Mouse (Mus musculus): ENCODE results near the gene Fam83e.

Gene Fam83e

GRCm38 (mm10) chr7:45715090-45715708, 5.8 kb upstream of the Fam83e start, which contains the start of gene Rpl18:
TSS of gene Rpl18 (plus strand) at chr7:45715457.
- DNase-seq (ENCODE audit: low spot score in 2 of 2), result peak; percentile 97 to 98

- peak in 1 of 2 experiments; percentile 51 for DNase-seq (ENCODE audit: low spot score in 2 of 2)
Measured at GRCm38 (mm10) chr7:45715741-45716459, 5.1 kb upstream of the Fam83e start.

GRCm38 (mm10) chr7:45716460-45716857, 4.6 kb upstream of the Fam83e start:
- DNase-seq (ENCODE audit: low spot score in 2 of 2), result no peak

GRCm38 (mm10) chr7:45716952-45717917, 3.8 kb upstream of the Fam83e start:
- DNase-seq (ENCODE audit: low spot score in 2 of 2), result no peak

GRCm38 (mm10) chr7:45717918-45718297, 3.1 kb upstream of the Fam83e start, which contains the start of gene Sphk2:
TSS of gene Sphk2 (minus strand) at chr7:45718002.
- peak; percentile 94 to 97 for DNase-seq (ENCODE audit: low spot score in 2 of 2)

GRCm38 (mm10) chr7:45718331-45718730, 2.7 kb upstream of the Fam83e start:
- DNase-seq (ENCODE audit: low spot score in 2 of 2), result no peak

- DNase-seq (ENCODE audit: low spot score in 2 of 2), result no peak
Measured at GRCm38 (mm10) chr7:45719180-45719579, 1.8 kb upstream of the Fam83e start.

GRCm38 (mm10) chr7:45719738-45720412, 1.1 kb upstream of the Fam83e start:
- DNase-seq (ENCODE audit: low spot score in 2 of 2), result no peak

- DNase-seq (ENCODE audit: low spot score in 2 of 2), result no peak
Measured at GRCm38 (mm10) chr7:45721234-45721571, 191 bp downstream of the Fam83e start.

GRCm38 (mm10) chr7:45721642-45722347, 783 bp downstream of the Fam83e start:
- DNase-seq (ENCODE audit: low spot score in 2 of 2), result no peak

GRCm38 (mm10) chr7:45722348-45722713, 1.3 kb downstream of the Fam83e start:
- peak in 1 of 2 experiments; percentile 1 for DNase-seq (ENCODE audit: low spot score in 2 of 2)

- no peak for DNase-seq (ENCODE audit: low spot score in 2 of 2)
Measured at GRCm38 (mm10) chr7:45723301-45723700, 2.3 kb downstream of the Fam83e start.

- peak in 1 of 2 experiments; percentile 0 for DNase-seq (ENCODE audit: low spot score in 2 of 2)
Measured at GRCm38 (mm10) chr7:45723781-45724180, 2.8 kb downstream of the Fam83e start.

GRCm38 (mm10) chr7:45725151-45725550, 4.1 kb downstream of the Fam83e start:
- DNase-seq (ENCODE audit: low spot score in 2 of 2), result no peak

- no peak for DNase-seq (ENCODE audit: low spot score in 2 of 2)
Measured at GRCm38 (mm10) chr7:45725713-45726112, 4.7 kb downstream of the Fam83e start, which contains the start of gene Spaca4. TSS of gene Spaca4 (minus strand) at chr7:45725813.

GRCm38 (mm10) chr7:45726419-45726818, 5.4 kb downstream of the Fam83e start:
- DNase-seq (ENCODE audit: low spot score in 2 of 2), result peak in 1 of 2 experiments; percentile 0

- no peak for DNase-seq (ENCODE audit: low spot score in 2 of 2)
Measured at GRCm38 (mm10) chr7:45727625-45728024, 6.6 kb downstream of the Fam83e start.

GRCm38 (mm10) chr7:45730727-45731431, 9.9 kb downstream of the Fam83e start:
- peak in 1 of 2 experiments; percentile 21 for DNase-seq (ENCODE audit: low spot score in 2 of 2)

- DNase-seq (ENCODE audit: low spot score in 2 of 2), result peak; percentile 53 to 59
Measured at GRCm38 (mm10) chr7:45733477-45733876, 12.5 kb downstream of the Fam83e start.

- DNase-seq (ENCODE audit: low spot score in 2 of 2), result peak; percentile 71 to 87
Measured at GRCm38 (mm10) chr7:45739162-45739763, 18.3 kb downstream of the Fam83e start.
